10 mouse cellular contexts compared by ENCODE assay signal in genomic region chr19:42034146-42034775, GRCm38 (mm10). TPM values are rescaled to one million over a fixed set of nuclear protein-coding genes. Genes with fewer than 3 reads are reported as not detected.
A peak's percentile ranks its signal among the peaks of the same experiment; 100 is the strongest.
DNase-seq lines count a peak whose midpoint lies in the region; ATAC-seq lines count a peak whose summit lies in the region.
"Had no signal": no experiment of that assay in that cellular context is flagged by ENCODE, and none has a peak within 500 bp of the region (broad histone marks: within the 10 kb centered on the region; RNA-seq: fewer than 3 reads in every experiment).

No protein-coding gene starts in this region.

- no peak overlapping the region for H3K4me3 ChIP-seq in lung, embryonic 15.5 days
- H3K4me3 ChIP-seq in embryonic facial prominence, embryonic 12.5 days = no peak overlapping the region
- no peak overlapping the region for H3K4me3 ChIP-seq in limb, embryonic 11.5 days (ENCODE audit: low read depth, low read length)
- H3K4me3 ChIP-seq: liver, embryonic 15.5 days had no signal

- no peaks in the 10 kb centered on the region for H3K9me3 ChIP-seq in lung, embryonic 15.5 days
- H3K9me3 ChIP-seq in embryonic facial prominence, embryonic 12.5 days = no peaks in the 10 kb centered on the region
- no peaks in the 10 kb centered on the region for H3K9me3 ChIP-seq in limb, embryonic 11.5 days (ENCODE audit: control insufficient read depth, low read length)
- H3K9me3 ChIP-seq: G1E; liver, embryonic 15.5 days had no signal

- no peak overlapping the region for H3K4me2 ChIP-seq in lung, embryonic 15.5 days
- no peak overlapping the region for H3K4me2 ChIP-seq in embryonic facial prominence, embryonic 12.5 days (replicated peaks)
- no peak overlapping the region for H3K4me2 ChIP-seq in limb, embryonic 11.5 days (ENCODE audit: low read depth, severe bottlenecking)
- H3K4me2 ChIP-seq: liver, embryonic 15.5 days had no signal

- no peaks in the 10 kb centered on the region; the same call in none of the 2 replicates for H3K36me3 ChIP-seq in lung, embryonic 15.5 days
- H3K36me3 ChIP-seq in embryonic facial prominence, embryonic 12.5 days = peaks cover 9% of the 10 kb centered on the region; the same call in 1 of the 2 replicates
- H3K36me3 ChIP-seq in limb, embryonic 11.5 days (ENCODE audit: control insufficient read depth, insufficient read depth, low read length) = no peaks in the 10 kb centered on the region
- H3K36me3 ChIP-seq: G1E; liver, embryonic 15.5 days had no signal

- no peak overlapping the region for H3K27ac ChIP-seq in lung, embryonic 15.5 days
- peak overlapping the region; percentile 7; the same call in 1 of the 2 replicates for H3K27ac ChIP-seq in embryonic facial prominence, embryonic 12.5 days
- no peak overlapping the region; the same call in 1 of the 2 replicates for H3K27ac ChIP-seq in limb, embryonic 11.5 days (replicated peaks; ENCODE audit: low read depth, low read length)
- H3K27ac ChIP-seq: liver, embryonic 15.5 days had no signal

- peaks cover 12% of the 10 kb centered on the region for H3K4me1 ChIP-seq in lung, embryonic 15.5 days
- peaks cover 19% of the 10 kb centered on the region for H3K4me1 ChIP-seq in embryonic facial prominence, embryonic 12.5 days
- peaks cover 12% of the 10 kb centered on the region for H3K4me1 ChIP-seq in limb, embryonic 11.5 days (ENCODE audit: control insufficient read depth, insufficient read depth, low read length)

- H3K27me3 ChIP-seq in lung, embryonic 15.5 days = no peaks in the 10 kb centered on the region
- H3K27me3 ChIP-seq in embryonic facial prominence, embryonic 12.5 days = no peaks in the 10 kb centered on the region
- no peaks in the 10 kb centered on the region for H3K27me3 ChIP-seq in limb, embryonic 11.5 days (ENCODE audit: control insufficient read depth, insufficient read depth, low read length)

- intact Hi-C loops in heart, postnatal 36 days (cut with DNase I) = loop anchor here (2.0 kb wide), 1 partner anchor 35 kb away; no protein-coding TSS in a partner anchor

- 0 out of 2 replicates have a peak, but pooled peaks have one; percentile 5 for ATAC-seq in lung, embryonic 15.5 days (ENCODE audit: borderline replicate concordance, extremely low read depth, low FRiP score, low TSS enrichment)
- no peak for ATAC-seq in embryonic facial prominence, embryonic 12.5 days (ENCODE audit: insufficient number of reproducible peaks, insufficient read depth, low FRiP score, low TSS enrichment)
- ATAC-seq in limb, embryonic 11.5 days (ENCODE audit: insufficient number of reproducible peaks, low FRiP score, low TSS enrichment, low read depth) = no peak

- DNase-seq in heart, adult 11 months = peak; percentile 92
- DNase-seq in heart, postnatal 36 days = no peak
- no peak for DNase-seq in lung, postnatal 14 days
- DNase-seq in limb, embryonic 11.5 days (ENCODE audit: low spot score) = no peak
- no peak for DNase-seq in embryo, embryonic 9.5 days (ENCODE audit: extremely low spot score)
- DNase-seq: kidney, adult 2 months had no signal

- no peak overlapping the region for H3K9ac ChIP-seq in lung, embryonic 15.5 days
- peak overlapping the region; percentile 21; the same call in 1 of the 2 replicates for H3K9ac ChIP-seq in embryonic facial prominence, embryonic 12.5 days
- peak overlapping the region; percentile 30; the same call in 1 of the 2 replicates for H3K9ac ChIP-seq in limb, embryonic 11.5 days (ENCODE audit: low read length)
- H3K9ac ChIP-seq: liver, embryonic 15.5 days had no signal

- 54% methylated on average over 9 of the region's 9 CpGs for WGBS in lung, embryonic 15.5 days
- 53% methylated on average over 9 of the region's 9 CpGs for WGBS in embryonic facial prominence, embryonic 12.5 days
- 56% methylated on average over 9 of the region's 9 CpGs for WGBS in limb, embryonic 11.5 days

RNA-seq across cellular contexts. Expression of gene Ankrd2, which starts 1.5 kb away (rescaled TPM):
- total RNA-seq in heart, postnatal 36 days (2021) = under 1 TPM; 0.24 to 0.36 TPM
- polyA plus RNA-seq in lung, embryonic 15.5 days (2015; fragmentation: Nextera tagmentation; extraction: Ambion mirVana) = 0.31 and 0.58 TPM in 2 replicates
- 0.24 and 0.27 TPM in 2 replicates for polyA plus RNA-seq in embryonic facial prominence, embryonic 12.5 days (2016; fragmentation: Nextera tagmentation; extraction: Ambion mirVana)
- polyA plus RNA-seq in limb, embryonic 11.5 days (2014; fragmentation: Nextera tagmentation; extraction: Ambion mirVana) = 0.31 and 0.92 TPM in 2 replicates
- total RNA-seq: G1E had no signal
- polyA plus RNA-seq: G1E had no signal

RNA-seq across cellular contexts. Expression of gene Hoga1, which starts 11.1 kb away (rescaled TPM):
- 1 to 10 TPM; 1.4 to 1.7 TPM for total RNA-seq in heart, postnatal 36 days (2021)
- polyA plus RNA-seq in lung, embryonic 15.5 days (2015; fragmentation: Nextera tagmentation; extraction: Ambion mirVana) = 1.0 and 1.5 TPM in 2 replicates
- polyA plus RNA-seq in embryonic facial prominence, embryonic 12.5 days (2016; fragmentation: Nextera tagmentation; extraction: Ambion mirVana) = 1.3 and 1.9 TPM in 2 replicates
- polyA plus RNA-seq in limb, embryonic 11.5 days (2014; fragmentation: Nextera tagmentation; extraction: Ambion mirVana) = 1.1 and 1.4 TPM in 2 replicates
- total RNA-seq: G1E had no signal
- polyA plus RNA-seq: G1E had no signal

RNA-seq across cellular contexts. Expression of gene 4933411K16Rik, which starts 17.8 kb away (rescaled TPM):
- total RNA-seq in heart, postnatal 36 days (2021) = not detected
- not detected in 2 replicates for polyA plus RNA-seq in lung, embryonic 15.5 days (2015; fragmentation: Nextera tagmentation; extraction: Ambion mirVana)
- not detected in 2 replicates for polyA plus RNA-seq in embryonic facial prominence, embryonic 12.5 days (2016; fragmentation: Nextera tagmentation; extraction: Ambion mirVana)
- not detected in 2 replicates for polyA plus RNA-seq in limb, embryonic 11.5 days (2014; fragmentation: Nextera tagmentation; extraction: Ambion mirVana)
- total RNA-seq: G1E had no signal
- polyA plus RNA-seq: G1E had no signal

RNA-seq across cellular contexts. Expression of gene Morn4, which starts 51.9 kb away (rescaled TPM):
- 1 to 10 TPM; 2.5 to 2.9 TPM for total RNA-seq in heart, postnatal 36 days (2021)
- polyA plus RNA-seq in lung, embryonic 15.5 days (2015; fragmentation: Nextera tagmentation; extraction: Ambion mirVana) = 21.1 and 22.9 TPM in 2 replicates
- polyA plus RNA-seq in embryonic facial prominence, embryonic 12.5 days (2016; fragmentation: Nextera tagmentation; extraction: Ambion mirVana) = 37.8 and 42.8 TPM in 2 replicates
- polyA plus RNA-seq in limb, embryonic 11.5 days (2014; fragmentation: Nextera tagmentation; extraction: Ambion mirVana) = 42.2 and 46.2 TPM in 2 replicates

RNA-seq across cellular contexts. Expression of gene Ubtd1, which starts 52.7 kb away (rescaled TPM):
- total RNA-seq in heart, postnatal 36 days (2021) = 10 to 100 TPM; 19.6 to 21.2 TPM
- 17.2 and 17.5 TPM in 2 replicates for polyA plus RNA-seq in lung, embryonic 15.5 days (2015; fragmentation: Nextera tagmentation; extraction: Ambion mirVana)
- 20.3 and 20.5 TPM in 2 replicates for polyA plus RNA-seq in embryonic facial prominence, embryonic 12.5 days (2016; fragmentation: Nextera tagmentation; extraction: Ambion mirVana)
- 10.1 and 10.6 TPM in 2 replicates for polyA plus RNA-seq in limb, embryonic 11.5 days (2014; fragmentation: Nextera tagmentation; extraction: Ambion mirVana)
